Mouse (Mus musculus) C2C12 (cell line): Measurements from ENCODE around the gene Klk1b9. TPM values are rescaled to one million over a fixed set of nuclear protein-coding genes. Genes with fewer than 3 reads are reported as not detected.
"Not testable (repeated sequence)": the region's sequence is repeated elsewhere in the genome, so short reads cannot be mapped to it uniquely, and the experiment has no call there.

ENCODE experiments used
- H3K27me3 ChIP-seq: one replicate; pipeline ENCODE4 v1.6.1; 2011; ENCODE audit not compliant: control insufficient read depth, insufficient read depth, insufficient read length
- H3K36me3 ChIP-seq: one replicate; pipeline ENCODE4 v1.6.1; 2011; ENCODE audit not compliant: control insufficient read depth, insufficient read depth
- H3K4me3 ChIP-seq: one replicate; pipeline ENCODE4 v1.5.1; 2011; ENCODE audit warnings: mild to moderate bottlenecking, control low read depth; ENCODE audit not compliant: poor library complexity, insufficient read depth, severe bottlenecking
- H3K79me2 ChIP-seq: one replicate; pipeline ENCODE4 v1.6.1; 2011; ENCODE audit not compliant: control insufficient read depth, insufficient read depth
- H3K79me3 ChIP-seq: one replicate; pipeline ENCODE4 v1.6.1; 2011; ENCODE audit warnings: low read depth, control low read depth
- H3ac ChIP-seq: one replicate; pipeline ENCODE3; 2011; ENCODE audit warnings: low read depth; ENCODE audit not compliant: control insufficient read depth, insufficient read length
- CEBPB ChIP-seq: IDR thresholded peaks from one replicate; pipeline ENCODE4 v1.6.1; 2011; ENCODE audit warnings: low read depth, mild to moderate bottlenecking, control low read depth, moderate library complexity
- CTCF ChIP-seq: IDR thresholded peaks from one replicate; pipeline ENCODE4 v1.5.1; 2011; ENCODE audit not compliant: control insufficient read depth, insufficient read depth, insufficient read length
- FOSL1 ChIP-seq: IDR thresholded peaks from one replicate; pipeline ENCODE4 v1.8.0; 2011; ENCODE audit warnings: mild to moderate bottlenecking, low read length; ENCODE audit not compliant: poor library complexity, insufficient read depth, severe bottlenecking
- MAX ChIP-seq: IDR thresholded peaks from one replicate; pipeline ENCODE4 v1.6.1; 2011; ENCODE audit warnings: mild to moderate bottlenecking, control low read depth
- MYOD1 ChIP-seq: IDR thresholded peaks from one replicate; pipeline ENCODE4 v1.6.1; 2011; ENCODE audit warnings: low read depth; ENCODE audit not compliant: control insufficient read depth, insufficient read length
- MYOG ChIP-seq: IDR thresholded peaks from one replicate; pipeline ENCODE4 v1.6.1; 2011; ENCODE audit not compliant: control insufficient read depth, insufficient read length; ENCODE audit errors: extremely low read depth
- USF1 ChIP-seq: IDR thresholded peaks from one replicate; pipeline ENCODE4 v1.6.1; 2011; ENCODE audit warnings: low read depth, mild to moderate bottlenecking, control low read depth, moderate library complexity
- long read RNA-seq, 2 experiments: library from polyadenylated mRNA; unstranded; transcript quantifications; one replicate each; pipeline ENCODE4 v2.0.0; 2019 to 2020
- polyA plus RNA-seq: library from polyadenylated mRNA; unstranded; fragments of >200 nt; fragmentation: generic; extraction: Trizol; gene quantifications from one replicate; pipeline ENCODE4 v1.2.1, GENCODE M21; 2012; ENCODE audit warnings: missing spikeins

Gene Klk1b9
- polyA plus RNA-seq: not detected
- long read RNA-seq, experiment 1: 0 reads
- long read RNA-seq, experiment 2: 0 reads

GRCm38 (mm10) chr7:43975761-43976160, at the start of gene Klk1b9:
TSS of gene Klk1b9 (plus strand) at chr7:43976061.
- not testable (repeated sequence) for H3K79me3 ChIP-seq, H3K79me2 ChIP-seq, H3K36me3 ChIP-seq, H3ac ChIP-seq, H3K27me3 ChIP-seq, H3K4me3 ChIP-seq

DNA sequence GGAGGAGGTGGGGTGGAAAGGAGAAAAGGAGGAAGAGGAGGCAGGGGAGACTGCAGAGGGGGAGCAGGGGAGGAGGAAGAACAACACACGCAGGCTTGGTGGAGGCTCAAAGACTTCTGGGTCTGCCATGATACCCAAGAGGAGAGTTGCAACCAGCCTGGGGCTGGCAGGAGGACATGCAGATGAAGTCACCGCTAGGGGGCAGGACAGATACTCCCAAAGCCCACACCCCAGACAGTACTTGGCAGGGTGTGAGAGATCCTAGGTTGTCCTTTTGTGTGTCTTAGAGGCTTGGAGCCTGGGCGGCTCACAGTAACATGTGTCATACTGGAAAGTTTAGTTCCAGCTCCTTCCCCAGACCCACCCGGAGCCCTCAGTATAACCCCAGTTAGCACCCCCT, 47.3 kb upstream of the Klk1b9 start:
- Histone ChIP-seq H3K27me3 (no peaks in the 10 kb centered on the region), H3ac (no peak overlapping the region), H3K79me2 (no peaks in the 10 kb centered on the region), H3K79me3 (no peaks in the 10 kb centered on the region), H3K4me3 (no peak overlapping the region), H3K36me3 (no peaks in the 10 kb centered on the region)
- TF ChIP-seq MAX: no peak
- no peak for TF ChIP-seq MYOG
- no peak for TF ChIP-seq MYOD1
- no peak for TF ChIP-seq USF1
- no peak for TF ChIP-seq CTCF
- no peak for TF ChIP-seq FOSL1
- TF ChIP-seq CEBPB: no peak

DNA sequence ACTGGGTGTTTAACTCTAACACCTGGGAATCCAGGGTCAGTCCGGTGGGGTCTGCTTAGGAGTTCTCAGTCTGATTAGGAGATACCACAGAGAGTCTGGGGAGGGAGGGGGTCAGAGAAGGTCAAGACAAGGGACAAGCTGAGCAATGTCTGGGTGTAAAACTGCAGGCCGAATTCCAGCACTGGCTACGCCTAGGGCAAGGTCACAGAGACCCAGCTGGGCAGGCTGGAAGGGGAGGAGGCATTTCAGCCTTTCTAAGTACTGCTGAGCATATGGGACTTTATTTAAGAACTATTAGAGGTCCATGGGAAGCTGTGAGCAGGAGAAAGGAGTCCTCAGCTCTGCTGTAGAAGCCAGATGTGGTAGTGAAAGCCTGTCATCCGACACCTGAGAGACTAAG, 43.5 kb upstream of the Klk1b9 start:
- H3ac ChIP-seq: no peak overlapping the region
- no peaks in the 10 kb centered on the region for H3K79me2 ChIP-seq
- H3K4me3 ChIP-seq: no peak overlapping the region
- no peaks in the 10 kb centered on the region for H3K36me3 ChIP-seq
- H3K79me3 ChIP-seq: no peaks in the 10 kb centered on the region
- H3K27me3 ChIP-seq: no peaks in the 10 kb centered on the region
- TF ChIP-seq USF1 (no peak), CEBPB (no peak), FOSL1 (no peak), MYOG (no peak), CTCF (no peak), MYOD1 (no peak), MAX (no peak)

- H3ac ChIP-seq: no peak within 1 kb of the TSS
- H3K79me3 ChIP-seq: no peaks in the 10 kb centered on the region
- TF ChIP-seq FOSL1 (no peak), CTCF (no peak), USF1 (no peak), CEBPB (no peak), MYOG (no peak), MYOD1 (no peak), MAX (no peak)
- no peaks in the 10 kb centered on the region for H3K79me2 ChIP-seq
- H3K27me3 ChIP-seq: no peaks in the 10 kb centered on the region
- H3K36me3 ChIP-seq: no peaks in the 10 kb centered on the region
- no peak within 1 kb of the TSS for H3K4me3 ChIP-seq
Measured at GRCm38 (mm10) chr7:43933440-43933839, 42.4 kb upstream of the Klk1b9 start, which contains the start of gene Klk15. TSS of gene Klk15 (plus strand) at chr7:43933740.

DNA sequence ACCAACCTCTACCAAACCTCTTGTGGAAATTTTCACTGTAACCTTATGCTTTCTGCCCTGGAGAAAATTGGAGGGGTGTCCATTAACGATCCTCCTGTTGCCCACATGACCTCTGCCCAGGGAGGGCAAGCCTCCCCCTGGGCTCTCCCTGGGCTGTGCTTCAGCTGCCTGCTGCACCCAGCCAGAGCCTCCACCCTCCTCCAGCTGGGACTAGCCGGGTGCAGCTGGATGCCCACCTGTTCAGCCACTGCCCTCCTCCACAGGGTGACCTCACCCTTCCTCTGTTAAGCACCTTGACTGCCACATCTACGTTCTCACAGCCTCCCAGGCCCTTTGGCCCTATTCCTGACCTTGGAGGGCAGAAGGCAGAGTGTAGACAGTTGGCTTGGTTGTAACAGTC, 41.1 kb upstream of the Klk1b9 start:
- TF ChIP-seq USF1 (no peak), MYOG (no peak), MYOD1 (no peak), FOSL1 (no peak), CTCF (no peak), CEBPB (no peak), MAX (no peak)
- H3K79me3 ChIP-seq: no peaks in the 10 kb centered on the region
- no peaks in the 10 kb centered on the region for H3K27me3 ChIP-seq
- no peaks in the 10 kb centered on the region for H3K36me3 ChIP-seq
- H3ac ChIP-seq: no peak overlapping the region
- no peak overlapping the region for H3K4me3 ChIP-seq
- H3K79me2 ChIP-seq: no peaks in the 10 kb centered on the region

- H3K79me3 ChIP-seq: no peaks in the 10 kb centered on the region
- no peaks in the 10 kb centered on the region for H3K36me3 ChIP-seq
- no peak overlapping the region for H3ac ChIP-seq
- TF ChIP-seq MAX: no peak
- no peak for TF ChIP-seq MYOG
- no peak for TF ChIP-seq CTCF
- TF ChIP-seq CEBPB: no peak
- TF ChIP-seq MYOD1: no peak
- TF ChIP-seq USF1: no peak
- TF ChIP-seq FOSL1: no peak
- no peaks in the 10 kb centered on the region for H3K79me2 ChIP-seq
- H3K4me3 ChIP-seq: no peak overlapping the region
- H3K27me3 ChIP-seq: no peaks in the 10 kb centered on the region
Measured at GRCm38 (mm10) chr7:43936551-43936950, 39.3 kb upstream of the Klk1b9 start.

- H3K27me3 ChIP-seq, H3K79me3 ChIP-seq, H3K79me2 ChIP-seq, H3ac ChIP-seq, H3K36me3 ChIP-seq, H3K4me3 ChIP-seq: not testable (repeated sequence)
Measured at GRCm38 (mm10) chr7:43942293-43942692, 33.6 kb upstream of the Klk1b9 start.
